Mouse (Mus musculus) CD4-positive, CD25-positive, alpha-beta regulatory T cell, adult 2 months (primary cell): ENCODE data around the gene Zc3h12b.
A peak's percentile ranks its signal among the peaks of the same experiment; 100 is the strongest.

Experiments
- DNase-seq: peaks from one replicate; pipeline ENCODE4 v3.0.0-alpha.2; 2012; ENCODE audit warnings: low read depth, low spot score

Gene Zc3h12b

DNA sequence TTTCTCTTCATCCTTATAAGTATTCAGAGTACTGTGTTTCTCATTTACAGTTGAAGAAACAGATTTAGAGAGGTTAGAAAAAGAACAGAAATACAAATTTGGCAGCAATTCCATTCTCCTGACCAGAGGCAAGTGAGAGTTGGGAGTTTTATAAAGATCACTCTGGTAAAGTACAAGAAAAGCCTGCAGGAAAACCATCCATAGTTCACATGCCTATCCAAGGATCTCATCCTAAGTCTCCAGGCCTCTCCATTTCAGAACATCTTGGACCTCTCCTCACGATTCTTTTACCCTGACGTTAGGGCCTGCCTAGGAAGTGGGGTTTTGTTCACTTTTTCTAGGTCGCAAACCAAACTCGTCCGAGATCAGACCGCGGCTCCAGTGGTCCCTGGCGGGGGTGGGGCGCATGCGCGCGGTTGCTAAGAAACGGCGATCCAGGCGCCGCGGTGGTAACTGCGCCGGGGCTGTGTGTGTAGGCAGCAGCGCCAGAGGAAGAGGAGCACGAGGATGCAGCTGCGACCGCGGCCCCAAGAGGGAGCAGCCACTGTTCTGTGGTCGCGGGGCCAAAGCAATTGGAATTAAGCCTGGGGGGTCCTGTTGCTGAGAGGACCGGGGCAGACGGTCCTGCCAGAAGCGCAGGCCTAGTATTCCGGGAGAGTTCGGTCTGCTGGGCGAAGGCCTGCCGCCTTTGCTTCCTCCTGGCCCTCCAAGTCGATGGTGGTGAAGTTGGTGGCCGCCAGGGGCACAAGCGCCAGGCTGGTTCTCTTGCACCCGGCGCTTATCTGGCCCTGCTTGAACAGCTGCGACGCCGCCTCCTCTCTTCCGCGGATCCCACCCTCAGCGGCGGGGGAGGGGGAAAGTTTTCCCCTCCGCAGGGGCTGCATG is at the start of gene Zc3h12b:
Zc3h12b (plus strand) TSS at position 452 of the 885 bp plus-strand sequence.
- peak; percentile 72 for DNase-seq

DNA sequence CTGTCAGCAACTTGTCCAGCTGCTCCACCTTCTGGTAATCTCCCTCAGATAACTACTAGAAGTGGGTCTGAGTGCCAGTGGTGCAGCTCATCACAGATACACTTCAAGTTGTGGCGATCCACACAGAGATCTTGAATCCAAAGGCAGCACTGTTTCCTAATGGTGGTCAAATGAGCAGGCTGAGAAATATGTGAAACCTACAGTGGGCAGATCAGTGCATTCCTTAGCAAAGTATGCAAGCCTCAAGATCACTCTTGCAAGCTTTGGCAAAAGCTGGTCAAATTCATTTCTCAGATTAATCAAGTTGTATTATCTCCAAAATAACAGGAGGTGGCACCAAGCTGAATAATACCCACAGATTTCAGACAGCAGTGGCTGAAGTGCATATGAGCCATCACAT is 29.3 kb upstream of the Zc3h12b start:
- no peak for DNase-seq

DNA sequence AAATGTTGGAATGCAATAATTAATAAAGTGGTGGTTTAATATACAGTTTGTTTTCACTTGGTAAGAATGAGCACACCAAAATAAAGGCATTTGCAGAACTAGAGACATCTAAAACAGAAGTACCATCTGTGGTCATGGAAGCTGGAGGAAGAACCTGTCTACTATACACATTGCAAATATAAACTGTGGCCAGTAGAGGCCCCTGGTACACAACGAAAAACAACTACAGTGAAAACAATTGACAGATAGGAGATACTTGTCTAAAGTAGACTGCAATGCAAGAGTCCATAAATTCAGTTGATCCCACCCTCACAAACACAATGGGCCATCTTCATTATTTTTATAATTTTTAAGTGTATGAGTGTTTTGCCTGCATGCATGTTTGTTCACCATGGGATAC is 24.4 kb upstream of the Zc3h12b start:
- DNase-seq: peak; percentile 45

DNA sequence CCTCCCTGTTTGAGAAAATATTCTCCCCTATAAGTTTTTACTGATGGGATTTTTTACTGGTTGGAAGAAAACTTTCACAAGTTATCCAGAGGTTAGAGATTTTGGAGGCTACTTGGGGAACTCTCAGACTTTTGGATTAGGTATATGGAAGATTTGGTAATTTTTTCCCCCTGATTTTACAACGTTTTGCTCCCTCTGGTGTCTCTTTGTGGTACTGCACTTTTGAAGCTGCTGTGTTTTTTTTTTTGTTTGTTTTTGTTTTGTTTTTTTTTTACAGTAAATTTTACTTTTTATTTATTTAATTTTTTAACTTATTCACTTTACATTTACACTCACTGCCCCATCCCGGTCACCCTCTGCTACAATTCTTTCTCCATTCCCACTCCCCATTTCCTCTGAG is 26.8 kb downstream of the Zc3h12b start:
- DNase-seq: peak; percentile 48

DNA sequence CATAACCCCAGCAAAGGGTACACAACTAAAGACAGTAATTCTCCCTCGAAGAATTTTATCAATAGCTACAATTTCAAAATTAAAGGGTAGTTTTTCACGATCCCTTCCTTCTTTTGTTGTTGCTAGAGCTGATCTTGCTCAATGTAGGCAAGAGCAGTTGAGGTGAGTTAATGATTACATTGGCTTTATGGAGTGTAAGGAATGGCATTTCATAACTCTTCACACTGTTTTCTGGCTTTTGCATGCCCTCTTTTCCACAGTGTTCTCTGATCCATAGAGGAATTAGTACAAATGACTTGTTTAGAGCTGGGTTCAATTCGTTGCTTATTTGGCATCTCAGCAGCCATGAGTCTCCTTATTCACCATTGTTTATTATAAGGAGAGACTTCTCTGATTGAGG is 84.4 kb downstream of the Zc3h12b start:
- no peak for DNase-seq

DNA sequence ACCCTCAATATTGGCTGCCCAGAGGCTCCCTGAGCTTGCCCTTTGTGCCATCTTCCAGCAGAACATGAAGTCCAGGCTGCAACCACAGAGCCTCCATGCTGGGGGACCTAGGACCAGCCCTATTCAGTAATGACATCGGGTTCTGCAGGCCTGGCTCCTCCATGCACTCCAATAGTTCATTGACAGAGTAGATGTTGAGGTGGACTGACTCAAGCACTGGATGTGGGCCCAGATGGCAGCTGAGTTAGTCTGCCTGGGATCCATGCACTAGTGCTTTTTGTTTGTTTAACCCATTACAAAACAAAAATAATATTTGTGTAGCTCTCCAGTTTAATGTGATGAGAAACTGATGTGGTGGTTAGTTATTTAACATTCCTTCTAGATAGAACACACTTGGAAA is 90.3 kb downstream of the Zc3h12b start:
- no peak for DNase-seq

DNA sequence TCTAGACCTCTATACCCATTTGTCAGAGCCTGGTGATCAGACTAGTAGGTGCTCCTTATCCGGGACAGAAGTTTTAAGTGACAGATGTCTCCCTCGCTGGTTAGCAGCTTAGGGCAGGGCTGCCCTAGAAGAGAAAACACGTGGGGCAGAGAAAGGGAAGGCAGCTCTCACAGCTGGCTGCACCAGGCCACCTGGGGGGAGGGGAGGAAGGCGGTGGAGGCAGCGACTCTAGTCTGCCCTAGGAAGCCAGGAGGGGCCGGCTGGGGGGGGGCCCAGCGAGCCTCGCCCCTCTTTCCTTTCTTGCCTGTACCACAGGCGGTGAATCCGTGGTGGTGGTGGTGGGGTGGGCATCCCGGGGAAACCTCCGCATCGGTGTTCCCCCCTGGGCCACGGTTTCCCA is 141.3 kb downstream of the Zc3h12b start:
- peak; percentile 41 for DNase-seq

DNA sequence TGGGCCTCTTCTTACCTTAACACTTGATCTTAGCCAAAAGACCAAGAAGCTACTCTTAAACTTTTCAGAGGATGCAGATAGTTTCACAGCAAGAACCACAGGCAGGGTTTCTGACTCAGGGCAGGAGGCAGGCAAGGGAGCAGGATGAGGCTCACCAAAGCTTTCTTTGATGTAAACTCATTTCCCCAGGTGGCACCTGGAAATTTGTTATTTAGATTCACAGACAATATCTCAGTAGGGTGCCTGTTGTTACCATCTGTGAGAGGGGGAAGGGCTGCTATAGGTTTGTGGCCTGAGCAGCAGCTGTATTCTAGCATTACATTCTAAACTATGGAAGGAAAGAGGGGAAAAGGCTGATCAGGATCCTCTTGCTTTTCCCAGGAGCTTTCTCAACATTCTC is 169.6 kb downstream of the Zc3h12b start:
- no peak for DNase-seq

DNA sequence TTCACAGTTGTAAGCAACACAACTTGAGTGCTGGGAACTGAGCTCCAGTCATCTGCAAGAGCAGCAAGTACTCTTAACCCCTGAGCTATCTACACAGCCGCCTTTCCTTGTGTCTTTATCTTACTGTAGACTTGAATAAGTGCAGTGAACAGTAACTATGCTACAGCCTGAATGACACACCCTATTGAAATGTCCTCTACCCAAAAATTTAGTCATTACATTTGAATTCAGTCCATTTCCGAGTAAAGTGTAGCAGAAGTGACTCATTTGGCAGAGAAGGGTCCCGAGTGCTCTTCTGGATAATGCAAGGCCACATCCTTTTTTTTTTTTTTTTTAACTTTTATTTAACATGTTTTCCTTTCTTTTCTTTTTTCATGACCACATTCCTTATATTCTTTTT is 191.2 kb downstream of the Zc3h12b start:
- no peak for DNase-seq

DNA sequence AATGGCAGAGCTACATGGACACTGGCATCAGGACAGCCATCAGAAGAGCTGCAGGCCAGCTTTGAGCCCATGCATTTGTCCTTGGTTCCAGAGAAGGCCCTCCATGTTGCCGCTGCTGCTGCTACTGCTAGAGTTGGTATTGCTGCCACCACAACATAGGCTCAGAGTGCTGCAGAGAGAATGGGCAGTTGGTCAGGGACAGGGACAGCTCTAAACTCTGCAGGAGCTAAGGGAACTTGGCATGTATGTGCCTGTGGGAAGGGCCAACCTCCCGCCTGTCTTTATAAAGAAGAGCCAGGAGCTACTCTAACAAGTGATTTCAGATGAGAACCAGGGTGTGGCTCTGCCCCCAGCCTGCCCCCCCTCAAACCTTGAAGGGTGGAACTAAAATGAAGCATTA is 224.0 kb downstream of the Zc3h12b start:
- no peak for DNase-seq

DNA sequence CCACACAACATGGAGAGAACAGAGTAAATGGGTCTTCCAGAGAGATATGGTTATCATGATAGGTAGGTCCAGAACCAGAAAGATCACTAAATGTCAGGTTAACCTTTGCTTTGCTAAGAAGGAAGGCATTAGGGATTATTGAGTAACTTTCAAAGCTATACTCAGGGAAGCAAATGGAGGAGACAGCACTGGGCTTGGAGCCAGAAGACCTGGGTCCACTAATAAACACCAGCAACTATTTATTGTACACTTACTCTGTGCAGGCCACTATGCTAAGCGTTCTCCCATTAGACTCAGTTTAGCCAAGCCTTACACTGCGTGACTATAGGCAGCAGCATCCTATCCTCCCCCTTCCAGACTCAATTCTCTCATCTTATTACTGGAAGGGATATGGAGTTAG is 234.0 kb downstream of the Zc3h12b start:
- DNase-seq: no peak

DNA sequence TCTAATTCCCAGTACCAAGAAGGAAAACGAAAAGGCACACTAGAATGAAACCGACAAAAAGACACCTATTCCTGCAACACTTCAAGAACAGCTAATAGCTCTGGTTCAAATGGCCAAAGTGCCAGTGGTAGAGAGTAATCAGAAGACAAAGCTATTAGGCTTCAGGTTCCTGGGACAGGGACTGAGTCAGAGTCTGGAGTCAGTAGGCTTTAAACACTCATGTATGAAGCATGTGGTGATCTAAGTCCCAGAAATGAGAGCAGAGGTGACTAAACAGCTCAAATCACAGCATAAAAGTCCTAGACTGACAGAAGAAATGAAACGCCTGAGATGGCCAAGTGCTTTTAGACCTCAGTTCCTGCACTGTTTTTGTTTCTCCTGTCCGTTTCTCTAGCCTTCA is 236.7 kb downstream of the Zc3h12b start:
- no peak for DNase-seq

DNA sequence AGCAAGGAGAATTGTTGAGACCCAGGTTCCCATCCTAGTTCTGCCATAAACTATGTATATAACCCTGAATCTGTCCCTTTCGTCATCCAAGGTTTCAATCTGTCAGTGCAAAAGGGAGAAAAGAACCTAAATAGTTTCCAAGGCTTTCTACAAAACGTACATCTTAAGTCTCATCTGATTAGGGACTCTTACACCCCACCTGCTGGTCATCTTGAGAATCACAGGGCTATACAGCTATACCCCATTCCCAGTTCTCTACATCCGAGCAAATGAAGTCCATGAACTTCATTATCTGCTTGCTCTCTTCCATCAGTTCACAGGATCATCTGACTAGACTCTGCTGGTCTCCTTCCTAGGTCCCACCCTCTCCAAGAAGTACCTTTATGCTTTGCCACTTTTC is 239.3 kb downstream of the Zc3h12b start:
- peak; percentile 60 for DNase-seq

DNA sequence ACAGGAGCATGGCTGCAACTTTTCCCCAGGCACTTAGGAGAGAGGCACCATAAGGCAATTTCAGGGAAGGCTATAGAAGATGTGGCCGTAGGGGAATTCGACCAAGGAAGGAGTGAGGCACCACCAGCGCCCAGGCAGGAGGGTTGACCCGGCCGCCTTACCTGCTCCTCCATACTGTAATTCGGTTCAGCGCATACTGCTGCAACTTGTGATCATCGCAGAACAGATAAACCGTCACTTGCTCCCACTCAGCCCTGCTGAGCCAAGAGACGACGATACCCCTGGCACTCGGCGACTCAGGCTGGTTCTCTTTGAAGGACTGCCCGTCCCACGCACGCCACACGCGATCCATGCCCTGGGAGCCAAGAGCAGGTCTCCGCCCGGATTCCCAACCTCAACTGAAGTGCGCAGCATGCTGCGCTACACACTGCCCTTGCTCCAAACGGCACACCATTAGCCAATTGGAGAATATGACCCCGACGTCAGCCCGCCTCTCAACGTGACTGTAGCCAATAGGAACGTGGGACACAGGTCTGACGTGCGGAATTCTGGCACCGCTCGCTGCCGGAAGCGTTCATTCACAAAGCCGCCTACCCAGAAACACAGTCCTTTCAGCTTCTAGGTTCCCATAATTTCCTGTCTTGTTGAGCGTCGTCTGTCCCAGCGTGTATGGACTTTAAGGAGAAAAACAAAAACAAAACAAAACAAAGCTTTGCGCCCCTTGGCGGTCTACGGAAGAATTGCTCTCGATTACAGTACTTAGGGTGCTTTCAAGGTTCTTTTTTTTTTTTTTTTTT is 245.2 kb downstream of the Zc3h12b start, which contains the start of gene Las1l:
Las1l (minus strand) TSS at position 466 of the 797 bp plus-strand sequence.
- peak; percentile 94 for DNase-seq

DNA sequence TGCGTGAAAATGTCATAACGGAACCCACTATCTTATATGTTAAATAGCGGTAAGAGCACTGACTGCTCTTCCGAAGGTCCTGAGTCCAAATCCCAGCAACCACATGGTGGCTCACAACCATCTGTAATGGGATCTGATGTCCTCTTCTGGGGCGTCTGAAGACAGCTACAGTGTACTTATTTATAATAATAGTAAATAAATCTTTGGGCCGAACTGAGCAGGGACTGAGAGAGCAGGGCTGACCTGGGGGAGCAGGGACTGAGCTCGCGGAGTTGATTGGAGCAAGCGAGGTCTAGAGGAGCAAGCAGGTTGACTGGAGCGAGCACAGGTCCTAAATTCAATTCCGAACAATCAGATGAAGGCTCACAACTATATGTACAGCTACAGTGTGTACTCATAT is 246.0 kb downstream of the Zc3h12b start:
- peak; percentile 10 for DNase-seq

DNA sequence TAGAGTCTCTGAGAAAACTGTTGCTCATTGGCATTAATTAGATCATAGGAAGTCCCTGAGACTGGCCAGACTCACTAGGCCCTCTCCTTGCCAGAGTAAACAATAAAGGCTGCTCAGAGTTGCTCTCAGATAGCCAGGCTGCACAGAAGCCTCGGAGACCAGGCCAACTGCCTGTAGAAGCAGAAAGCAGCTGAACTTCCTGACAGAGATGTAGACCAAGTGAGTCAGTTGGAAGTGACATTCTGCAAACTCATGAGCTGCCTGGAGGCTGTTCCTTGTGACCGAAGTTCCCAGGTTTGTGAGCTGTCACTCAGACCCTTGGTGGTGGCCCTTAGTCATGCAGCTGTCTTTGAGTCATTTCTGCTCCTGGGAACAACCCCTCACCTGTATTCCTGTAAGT is 251.9 kb downstream of the Zc3h12b start:
- DNase-seq: no peak

DNA sequence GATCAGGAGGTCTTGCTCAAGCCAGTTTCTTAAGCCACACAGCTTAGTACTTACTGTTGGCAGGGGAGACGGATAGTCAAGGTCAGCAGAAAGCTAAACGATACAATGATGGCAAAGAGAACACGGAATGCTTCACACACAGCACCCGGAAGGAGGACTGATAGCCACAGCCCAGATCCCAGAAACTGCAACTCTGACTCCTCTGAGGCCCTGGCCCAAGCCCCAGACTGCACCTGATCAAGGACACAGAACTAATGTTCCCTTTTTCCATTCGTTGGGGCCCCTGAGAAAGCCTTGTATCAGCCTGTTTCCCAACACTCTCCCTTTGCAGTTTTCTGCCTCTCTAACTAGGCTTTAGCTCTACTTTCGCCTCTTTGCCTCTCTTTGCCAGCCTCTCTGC is 253.6 kb downstream of the Zc3h12b start:
- DNase-seq: no peak

DNA sequence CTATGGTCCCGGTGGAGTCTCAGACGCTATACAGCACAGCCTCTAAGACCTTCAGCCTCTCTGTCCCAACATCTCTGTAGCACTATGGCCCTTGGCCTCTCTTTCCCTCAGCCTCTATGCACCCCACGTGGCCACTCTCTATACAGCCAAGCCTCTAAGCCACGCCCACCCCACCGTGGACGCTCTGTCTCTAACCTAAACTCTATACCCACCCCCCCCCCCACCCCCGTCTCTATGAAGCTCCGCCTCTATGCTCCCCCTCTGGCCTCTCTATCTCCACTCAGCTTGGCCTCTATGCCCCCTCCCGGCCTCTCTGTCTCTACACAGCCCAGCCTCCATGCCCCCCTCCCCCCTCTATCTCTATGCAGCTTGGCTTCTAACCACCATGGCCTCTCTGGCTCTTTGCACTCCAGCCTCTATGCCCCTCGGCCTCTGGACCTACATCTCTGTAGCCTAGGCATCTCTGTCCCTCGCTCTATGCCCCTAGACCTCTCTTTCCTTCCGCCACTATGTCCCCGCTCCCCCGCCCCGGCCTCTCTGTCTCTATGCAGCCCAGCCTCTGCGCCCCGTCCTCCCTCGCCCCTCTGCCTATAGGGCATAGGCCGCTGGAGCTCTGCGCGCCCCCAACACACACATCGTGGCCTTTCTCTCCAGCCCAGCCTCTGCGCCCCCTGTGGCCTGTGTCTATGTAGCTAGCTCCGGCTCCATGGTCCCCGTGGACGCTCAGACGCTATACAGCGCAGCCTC is 256.5 kb downstream of the Zc3h12b start:
- DNase-seq: peak; percentile 80

DNA sequence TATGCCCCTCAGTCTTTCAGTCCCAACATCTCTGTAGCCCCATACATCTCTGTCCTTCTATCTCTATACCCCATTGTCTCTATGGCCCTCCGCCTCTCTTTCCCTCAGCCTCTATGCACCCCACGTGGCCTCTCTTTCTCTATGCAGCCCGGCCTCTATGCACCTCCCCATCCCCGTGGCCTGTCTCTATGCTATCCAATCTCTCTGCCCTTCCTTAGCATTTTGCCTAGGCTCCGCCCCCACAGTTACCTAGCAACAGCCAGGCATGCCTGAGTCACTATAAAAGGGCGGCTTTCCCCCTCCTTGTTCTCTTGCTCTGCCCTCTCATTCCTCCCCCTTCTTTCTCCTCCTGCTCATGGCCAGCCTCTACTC is 257.1 kb downstream of the Zc3h12b start:
- DNase-seq: peak; percentile 91

DNA sequence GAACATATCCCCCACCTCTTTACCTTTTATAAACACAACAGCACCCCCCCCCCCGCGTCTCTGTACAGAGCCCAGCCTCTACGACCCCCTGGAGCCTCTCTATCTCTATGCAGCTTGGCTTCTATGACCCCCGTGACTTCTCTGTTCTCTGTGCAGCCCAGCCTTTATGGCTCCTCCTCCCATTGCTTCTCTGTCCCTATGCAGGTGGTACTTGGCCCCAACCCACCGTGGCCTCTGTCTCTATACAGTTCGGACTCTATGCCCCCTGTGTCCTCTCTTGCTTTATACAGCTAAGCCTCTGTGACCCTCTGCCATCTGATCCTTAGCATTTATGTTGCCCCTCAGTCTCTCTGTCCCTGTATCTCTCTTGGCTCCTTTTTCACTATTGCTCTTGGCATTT is 257.6 kb downstream of the Zc3h12b start:
- DNase-seq: no peak

DNA sequence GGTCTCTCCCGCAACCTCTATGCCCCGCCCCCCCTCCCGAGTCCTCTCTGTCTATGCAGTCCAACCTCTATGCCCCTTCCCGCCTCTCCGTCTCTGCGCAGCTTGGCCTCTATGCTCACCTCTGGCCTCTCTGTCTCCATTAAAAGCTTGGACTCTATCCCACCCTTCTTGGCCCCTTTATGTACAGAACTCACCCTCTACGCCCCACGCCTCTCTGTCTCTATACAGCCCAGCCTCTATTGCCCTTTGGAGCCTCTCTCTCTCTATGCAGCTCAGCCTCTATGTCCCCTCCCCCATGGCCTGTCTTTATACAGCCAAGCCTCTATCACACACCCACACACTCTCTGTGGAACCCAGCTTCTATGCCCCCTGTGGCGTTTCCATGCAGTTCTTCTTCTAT is 258.5 kb downstream of the Zc3h12b start:
- DNase-seq: no peak
